Mouse (Mus musculus) embryo, embryonic 10.5 days (tissue): ENCODE measurements at regions not wholly inside any gene's neighbourhood (a gene's known extent, or its start where the extent isn't known, plus 50 kb on each side); places are given as distances from the start of the nearest gene placed in this dataset.

Source experiments
- DNase-seq: peaks from one replicate; pipeline ENCODE4 v3.0.0-alpha.2; 2015; ENCODE audit warnings: low spot score

GRCm38 (mm10) chr11:18715851-18716126, 303.0 kb downstream of the Meis1 start:
- DNase-seq = no peak

- peak; percentile 27 for DNase-seq
These were observed 303.5 kb downstream of the Meis1 start for GRCm38 (mm10) chr11:18715050-18715850.

GRCm38 (mm10) chr11:18714400-18714799, 304.4 kb downstream of the Meis1 start:
- peak; percentile 51 for DNase-seq

- DNase-seq = peak; percentile 59
These were observed 306.1 kb downstream of the Meis1 start for GRCm38 (mm10) chr11:18712642-18713053.

- no peak for DNase-seq
These were observed 309.2 kb downstream of the Meis1 start for GRCm38 (mm10) chr11:18709628-18710027.

- no peak for DNase-seq
These were observed 337.2 kb downstream of the Meis1 start for GRCm38 (mm10) chr11:18681593-18681992.

GRCm38 (mm10) chr11:18676876-18677275, 341.9 kb downstream of the Meis1 start:
- DNase-seq = no peak

- no peak for DNase-seq
These were observed 347.8 kb downstream of the Meis1 start for GRCm38 (mm10) chr11:18670967-18671366.

GRCm38 (mm10) chr11:18669322-18669721, 349.5 kb downstream of the Meis1 start:
- no peak for DNase-seq

- DNase-seq = no peak
These were observed 362.4 kb downstream of the Meis1 start for GRCm38 (mm10) chr11:18656358-18656757.

- peak; percentile 22 for DNase-seq
These were observed 386.6 kb downstream of the Meis1 start for GRCm38 (mm10) chr11:18631975-18632773.

GRCm38 (mm10) chr11:18631570-18631969, 387.2 kb downstream of the Meis1 start:
- DNase-seq = no peak

GRCm38 (mm10) chr11:18621777-18622176, 397.0 kb downstream of the Meis1 start:
- peak; percentile 49 for DNase-seq

- DNase-seq = peak; percentile 21
These were observed 413.9 kb downstream of the Meis1 start for GRCm38 (mm10) chr11:18604836-18605235.

- no peak for DNase-seq
These were observed 417.1 kb downstream of the Meis1 start for GRCm38 (mm10) chr11:18601568-18602182.

GRCm38 (mm10) chr11:18598349-18598748, 420.4 kb downstream of the Meis1 start:
- no peak for DNase-seq

- DNase-seq = no peak
These were observed 421.8 kb downstream of the Meis1 start for GRCm38 (mm10) chr11:18596996-18597395.

GRCm38 (mm10) chr11:18590487-18590886, 428.3 kb downstream of the Meis1 start:
- DNase-seq = no peak

GRCm38 (mm10) chr11:18586468-18586867, 432.3 kb downstream of the Meis1 start:
- peak; percentile 12 for DNase-seq

- DNase-seq = no peak
These were observed 433.8 kb downstream of the Meis1 start for GRCm38 (mm10) chr11:18585031-18585430.

GRCm38 (mm10) chr11:18582781-18583161, 436.0 kb downstream of the Meis1 start:
- no peak for DNase-seq

GRCm38 (mm10) chr11:18581997-18582780, 436.6 kb downstream of the Meis1 start:
- no peak for DNase-seq
